Mouse (Mus musculus): ENCODE results near the gene Plpp1. TPM values are rescaled to one million over a fixed set of nuclear protein-coding genes. Genes with fewer than 3 reads are reported as not detected.
A peak's percentile ranks its signal among the peaks of the same experiment; 100 is the strongest.

The Plpp1 gene
- polyA plus RNA-seq, 1 experiment from 2014 or later, result 16.8 TPM

DNA sequence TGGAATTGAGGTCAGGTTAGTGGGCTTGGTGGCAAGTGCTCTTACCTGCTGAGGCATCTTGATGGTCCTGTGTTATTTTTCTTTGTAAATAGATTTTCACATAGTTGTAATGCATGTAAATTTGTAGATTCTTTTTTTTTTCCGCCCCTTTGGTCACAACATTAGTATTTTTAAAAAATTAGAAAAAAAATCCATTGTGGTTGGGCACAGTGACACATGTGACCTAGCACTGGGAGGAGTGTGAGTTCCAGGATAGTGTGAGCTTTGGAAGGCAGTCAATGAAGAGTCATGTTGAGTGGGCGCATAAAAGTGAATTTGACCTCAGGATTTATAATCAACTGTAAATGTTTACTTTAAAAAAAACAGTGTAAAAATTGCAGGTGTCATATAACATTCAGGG, 59.8 kb downstream of the Plpp1 start:
- H3K36me3 ChIP-seq (replicated peaks), result peaks cover 42% of the 10 kb centered on the region

DNA sequence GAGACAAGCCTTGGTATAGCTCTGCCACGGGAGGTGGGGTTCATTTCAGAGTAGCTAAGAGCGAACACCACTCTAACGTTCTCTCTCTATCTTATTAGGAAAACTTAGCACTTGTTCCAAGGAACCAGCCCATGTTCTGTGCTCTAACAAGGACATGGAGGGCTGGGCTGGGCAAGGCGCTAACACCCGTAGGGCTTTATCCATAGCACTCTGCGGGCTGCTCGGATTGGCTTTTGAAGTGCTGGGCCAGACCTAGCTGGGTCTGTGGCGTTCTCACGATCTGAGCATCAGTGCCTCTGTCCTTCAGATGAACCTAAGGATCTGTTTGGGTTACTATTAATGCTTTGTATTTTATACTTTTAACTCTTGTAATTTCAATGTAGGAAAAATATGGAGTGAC, 60.3 kb downstream of the Plpp1 start:
- no peak overlapping the region for H3K27ac ChIP-seq
- H3K4me3 ChIP-seq, result no peak overlapping the region
- 96% methylated on average over 9 of the region's 9 CpGs for WGBS
- H3K9me3 ChIP-seq, result no peaks in the 10 kb centered on the region
- H3K36me3 ChIP-seq (replicated peaks), result peaks cover 48% of the 10 kb centered on the region
- no peaks in the 10 kb centered on the region for H3K4me1 ChIP-seq
- DNase-seq (ENCODE audit: extremely low spot score, low spot score), result no peak
- H3K27me3 ChIP-seq (ENCODE audit: poor library complexity, severe bottlenecking), result no peaks in the 10 kb centered on the region

More for the DNA sequence above, 59.8 kb downstream of the Plpp1 start:
- DNase-seq (ENCODE audit: extremely low spot score, low spot score), result no peak
- Histone ChIP-seq H3K9me3 (no peaks in the 10 kb centered on the region), H3K4me1 (no peaks in the 10 kb centered on the region), H3K27me3 (ENCODE audit: poor library complexity, severe bottlenecking) (peaks cover 3% of the 10 kb centered on the region; the same call in 1 of the 2 replicates), H3K27ac (no peak overlapping the region), H3K4me3 (no peak overlapping the region)
- 93% methylated on average over 2 of the region's 2 CpGs for WGBS

DNA sequence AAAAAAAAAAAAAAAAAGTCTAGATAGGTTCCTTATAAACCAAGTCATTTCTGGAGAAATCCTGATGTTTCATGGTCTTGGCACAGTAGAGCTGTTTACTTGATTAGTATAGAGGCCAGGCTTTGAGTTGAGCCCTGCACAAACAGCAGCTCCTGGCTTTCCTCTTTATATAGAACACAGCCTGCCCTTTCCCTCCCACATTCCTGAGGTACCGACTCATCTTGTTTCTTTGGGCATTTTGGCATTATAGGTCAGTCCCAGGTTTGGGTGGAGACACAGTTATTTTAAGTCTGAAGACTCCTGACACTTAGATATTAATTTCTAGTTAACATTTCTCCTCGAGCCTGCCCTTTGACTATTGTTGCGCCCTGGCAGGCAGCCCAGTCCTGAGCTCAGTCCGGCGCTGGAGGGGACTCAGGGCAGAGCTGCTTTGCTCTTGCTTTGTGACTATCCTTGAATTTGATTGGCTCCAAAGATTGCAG, 61.3 kb downstream of the Plpp1 start:
- Histone ChIP-seq H3K4me1 (no peaks in the 10 kb centered on the region), H3K9me3 (no peaks in the 10 kb centered on the region), H3K27me3 (ENCODE audit: poor library complexity, severe bottlenecking) (no peaks in the 10 kb centered on the region), H3K36me3 (replicated peaks) (peaks cover 57% of the 10 kb centered on the region), H3K4me3 (no peak overlapping the region), H3K27ac (no peak overlapping the region)
- no peak for DNase-seq (ENCODE audit: extremely low spot score, low spot score)
- WGBS, result 66% methylated on average over 5 of the region's 5 CpGs

DNA sequence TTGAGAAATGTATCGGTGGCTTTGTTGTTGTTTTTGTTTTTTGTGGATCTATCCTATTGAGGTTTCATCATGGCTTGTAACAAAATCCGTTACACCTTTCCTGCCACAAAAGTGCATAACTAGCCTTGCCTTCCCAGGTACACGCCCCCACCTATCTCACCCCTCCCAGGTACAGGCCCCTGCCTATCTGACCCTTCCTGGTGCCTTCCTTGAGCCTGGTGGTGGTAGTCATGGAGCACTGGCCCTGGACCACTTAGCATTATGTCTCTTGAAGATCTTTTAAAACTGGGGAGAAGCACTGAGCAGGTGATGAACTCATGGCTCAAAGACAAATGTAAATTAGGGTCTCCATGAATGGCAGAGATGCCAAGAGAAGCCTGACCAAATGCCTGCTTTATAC, 61.8 kb downstream of the Plpp1 start:
- no peak for DNase-seq (ENCODE audit: extremely low spot score, low spot score)
- 84% methylated on average over 3 of the region's 3 CpGs for WGBS
- Histone ChIP-seq H3K9me3 (no peaks in the 10 kb centered on the region), H3K27ac (no peak overlapping the region), H3K4me3 (no peak overlapping the region), H3K27me3 (ENCODE audit: poor library complexity, severe bottlenecking) (no peaks in the 10 kb centered on the region), H3K36me3 (replicated peaks) (peaks cover 62% of the 10 kb centered on the region), H3K4me1 (no peaks in the 10 kb centered on the region)

DNA sequence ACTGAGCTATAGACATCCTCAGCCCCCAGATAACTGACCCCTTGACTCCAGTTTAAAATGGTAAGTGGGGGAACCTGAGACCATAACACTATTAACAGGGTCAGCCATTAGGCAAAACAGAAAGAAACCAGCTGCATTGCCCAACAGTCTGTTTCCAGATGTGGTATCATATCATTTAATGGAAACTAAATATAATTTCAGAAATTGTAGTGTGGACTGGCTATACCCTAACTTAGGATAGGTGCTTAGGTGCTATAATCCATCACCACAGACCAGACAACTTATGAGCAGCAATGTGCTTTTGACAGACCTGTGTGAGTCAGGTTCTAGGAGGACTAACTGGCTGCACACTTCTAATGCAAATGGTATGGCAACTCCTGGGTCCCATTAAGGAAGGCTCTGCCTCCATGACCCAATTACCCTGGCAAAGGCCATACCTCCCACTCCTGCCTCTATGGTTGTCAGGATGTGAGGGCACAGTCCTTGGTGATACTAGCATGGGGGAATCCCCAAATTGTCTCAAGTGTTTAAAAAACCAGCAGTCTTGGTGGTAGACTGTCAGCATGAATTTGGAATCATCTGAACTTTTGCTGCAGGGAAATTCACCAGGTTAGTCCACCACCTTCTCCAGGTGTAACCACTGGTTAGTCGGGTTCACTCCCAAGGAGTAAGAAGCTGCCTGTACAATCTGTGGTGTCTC, 62.5 kb downstream of the Plpp1 start:
- DNase-seq (ENCODE audit: extremely low spot score, low spot score), result no peak
- no peak overlapping the region for H3K27ac ChIP-seq
- no peaks in the 10 kb centered on the region for H3K27me3 ChIP-seq (ENCODE audit: poor library complexity, severe bottlenecking)
- peaks cover 70% of the 10 kb centered on the region for H3K36me3 ChIP-seq (replicated peaks)
- H3K4me1 ChIP-seq, result no peaks in the 10 kb centered on the region
- H3K4me3 ChIP-seq, result no peak overlapping the region
- 91% methylated on average over 1 of the region's 1 CpGs for WGBS
- no peaks in the 10 kb centered on the region for H3K9me3 ChIP-seq

DNA sequence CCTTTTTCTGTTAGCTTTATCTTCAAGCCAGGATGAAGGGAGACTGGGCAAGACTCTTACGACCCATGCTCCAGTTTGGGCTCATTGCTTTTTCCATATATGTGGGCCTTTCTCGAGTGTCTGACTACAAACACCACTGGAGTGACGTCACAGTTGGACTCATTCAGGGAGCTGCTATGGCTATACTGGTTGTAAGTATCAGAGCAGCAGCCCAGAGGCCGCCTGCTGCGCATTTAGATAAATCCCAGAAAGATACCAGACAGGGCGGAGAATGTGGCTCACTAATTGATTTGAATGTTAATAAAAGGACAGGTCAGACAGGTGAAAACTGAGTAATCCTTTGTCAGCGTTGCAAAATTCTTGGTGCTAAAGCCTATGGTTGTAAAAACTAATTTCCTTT, 66.2 kb downstream of the Plpp1 start:
- H3K4me1 ChIP-seq, result no peaks in the 10 kb centered on the region
- H3K4me3 ChIP-seq, result no peak overlapping the region
- no peak for DNase-seq (ENCODE audit: extremely low spot score, low spot score)
- 93% methylated on average over 7 of the region's 7 CpGs for WGBS
- peaks cover 88% of the 10 kb centered on the region for H3K36me3 ChIP-seq (replicated peaks)
- H3K9me3 ChIP-seq, result no peaks in the 10 kb centered on the region
- H3K27me3 ChIP-seq (ENCODE audit: poor library complexity, severe bottlenecking), result no peaks in the 10 kb centered on the region
- H3K27ac ChIP-seq, result no peak overlapping the region

DNA sequence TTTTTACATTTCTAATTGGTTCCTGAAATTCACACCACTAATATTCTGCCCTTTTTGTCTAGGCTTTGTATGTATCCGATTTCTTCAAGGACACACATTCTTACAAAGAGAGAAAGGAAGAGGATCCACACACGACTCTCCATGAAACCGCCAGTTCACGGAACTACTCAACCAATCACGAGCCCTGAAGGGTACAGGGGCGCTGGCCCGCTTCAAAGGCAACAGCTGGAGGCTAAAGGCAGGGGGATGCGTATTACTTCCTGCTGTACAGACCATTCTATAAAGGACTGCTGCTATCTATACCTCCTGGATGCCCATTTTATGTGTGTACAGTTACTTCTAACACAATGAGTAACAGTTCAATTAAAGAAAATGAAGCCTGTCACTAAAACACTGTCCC, 66.8 kb downstream of the Plpp1 start:
- no peaks in the 10 kb centered on the region for H3K9me3 ChIP-seq

DNA sequence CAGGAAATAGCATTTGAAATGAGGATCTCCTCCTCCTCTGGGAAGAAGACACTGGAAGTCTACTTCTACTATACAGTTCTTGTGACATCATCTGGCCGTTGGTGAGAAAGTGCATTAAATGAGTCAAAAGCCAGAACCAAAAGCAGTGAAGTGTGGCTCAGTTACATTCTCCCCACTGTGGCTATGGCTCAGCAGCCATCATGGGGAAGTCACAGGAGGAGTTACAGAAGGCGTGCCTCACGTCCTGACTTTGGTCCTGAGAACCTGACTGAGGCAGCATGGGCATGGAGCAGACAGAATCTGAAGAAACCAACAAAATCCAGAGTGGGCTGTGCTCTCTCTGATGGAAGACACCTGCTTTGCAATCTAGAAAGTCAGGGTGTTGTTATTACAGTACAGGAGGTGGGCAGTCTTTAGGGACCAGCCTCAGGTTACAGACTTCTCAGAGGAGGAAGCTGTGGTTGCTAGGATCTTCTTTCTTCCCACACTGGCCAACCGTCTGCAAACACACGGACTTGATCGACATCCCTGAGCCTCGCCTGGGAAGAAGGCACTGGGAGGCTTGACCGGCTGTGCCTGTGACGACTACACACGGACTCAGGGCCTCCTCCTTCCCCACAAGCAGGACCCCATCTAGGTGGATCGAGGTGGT, 69.6 kb downstream of the Plpp1 start:
- H3K4me1 ChIP-seq, result no peaks in the 10 kb centered on the region
- H3K4me3 ChIP-seq, result no peak overlapping the region
- H3K36me3 ChIP-seq (replicated peaks), result peaks cover 100% of the 10 kb centered on the region
- 94% methylated on average over 11 of the region's 11 CpGs for WGBS
- no peaks in the 10 kb centered on the region for H3K9me3 ChIP-seq
- no peaks in the 10 kb centered on the region for H3K27me3 ChIP-seq (ENCODE audit: poor library complexity, severe bottlenecking)
- H3K27ac ChIP-seq, result no peak overlapping the region
- no peak for DNase-seq (ENCODE audit: extremely low spot score, low spot score)

More for the DNA sequence above, 66.8 kb downstream of the Plpp1 start:
- H3K4me1 ChIP-seq, result no peaks in the 10 kb centered on the region
- no peaks in the 10 kb centered on the region for H3K27me3 ChIP-seq (ENCODE audit: poor library complexity, severe bottlenecking)
- H3K27ac ChIP-seq, result no peak overlapping the region
- no peak for DNase-seq (ENCODE audit: extremely low spot score, low spot score)
- H3K4me3 ChIP-seq, result no peak overlapping the region
- H3K36me3 ChIP-seq (replicated peaks), result peaks cover 94% of the 10 kb centered on the region
- 93% methylated on average over 8 of the region's 8 CpGs for WGBS

DNA sequence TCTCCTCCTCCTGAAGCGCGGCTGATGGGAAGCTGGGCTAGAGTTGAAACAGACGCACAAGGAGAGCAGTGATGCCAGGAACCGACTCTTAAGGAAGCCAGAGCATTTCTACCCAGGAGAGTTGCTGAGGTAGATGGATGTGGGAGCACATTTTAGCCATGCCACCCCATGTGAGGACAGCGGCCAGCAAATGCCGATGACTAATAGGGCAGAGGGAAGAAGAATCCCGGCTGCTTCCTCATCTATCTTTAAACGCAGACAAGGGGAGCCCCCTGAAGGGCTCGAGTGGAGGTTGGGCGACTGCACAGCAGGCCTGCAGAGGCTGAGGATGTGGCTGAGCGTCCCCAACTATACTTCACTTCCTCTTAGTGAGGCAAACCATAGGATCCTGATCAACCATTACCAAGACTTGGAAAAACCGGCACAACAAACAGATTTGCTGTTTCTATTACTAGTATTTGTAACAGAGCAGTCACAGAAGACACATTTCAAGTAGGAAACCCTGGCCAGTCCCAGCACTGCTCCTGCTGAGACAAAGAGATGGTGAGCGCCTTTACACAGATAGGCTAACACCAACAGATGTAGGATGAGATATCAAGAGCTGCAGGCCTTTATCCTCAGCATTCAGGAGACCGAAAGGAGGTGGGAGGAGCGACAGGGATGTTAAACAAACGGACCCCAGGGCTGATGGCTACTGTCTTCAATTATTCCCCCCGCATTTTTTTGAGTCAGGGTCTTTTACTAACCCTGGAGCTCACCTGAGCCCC, 71.1 kb downstream of the Plpp1 start:
- Histone ChIP-seq H3K36me3 (replicated peaks) (peaks cover 100% of the 10 kb centered on the region), H3K4me1 (no peaks in the 10 kb centered on the region)
- 87% methylated on average over 17 of the region's 17 CpGs for WGBS

DNA sequence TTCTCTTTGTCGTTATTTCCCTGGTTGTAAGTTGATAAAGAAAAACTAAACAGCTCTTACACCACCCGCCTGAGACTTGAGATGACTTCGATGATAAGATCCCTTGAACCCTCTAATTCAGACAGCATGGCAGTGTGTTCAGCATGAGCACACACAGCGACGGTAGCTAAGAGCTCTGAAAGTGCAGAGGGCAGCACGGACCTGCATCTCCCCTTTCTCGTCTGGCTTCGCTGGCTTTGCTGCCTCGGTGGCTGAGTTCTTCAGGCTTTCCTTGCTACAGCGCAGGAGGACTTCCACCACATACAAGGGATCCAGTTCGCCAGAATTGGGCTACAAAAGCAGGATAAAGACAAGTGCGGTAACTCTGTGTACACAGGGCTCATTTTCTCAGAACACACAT, 86.6 kb downstream of the Plpp1 start:
- 93% methylated on average over 12 of the region's 12 CpGs for WGBS
- Histone ChIP-seq H3K4me1 (no peaks in the 10 kb centered on the region), H3K36me3 (replicated peaks) (peaks cover 100% of the 10 kb centered on the region), H3K27ac (no peak overlapping the region), H3K4me3 (no peak overlapping the region), H3K27me3 (ENCODE audit: poor library complexity, severe bottlenecking) (no peaks in the 10 kb centered on the region), H3K9me3 (no peaks in the 10 kb centered on the region)
- DNase-seq (ENCODE audit: extremely low spot score, low spot score), result no peak

More for the DNA sequence above, 71.1 kb downstream of the Plpp1 start:
- DNase-seq (ENCODE audit: extremely low spot score, low spot score), result no peak
- no peak overlapping the region for H3K27ac ChIP-seq
- H3K27me3 ChIP-seq (ENCODE audit: poor library complexity, severe bottlenecking), result no peaks in the 10 kb centered on the region
- no peak overlapping the region for H3K4me3 ChIP-seq
- no peaks in the 10 kb centered on the region for H3K9me3 ChIP-seq

DNA sequence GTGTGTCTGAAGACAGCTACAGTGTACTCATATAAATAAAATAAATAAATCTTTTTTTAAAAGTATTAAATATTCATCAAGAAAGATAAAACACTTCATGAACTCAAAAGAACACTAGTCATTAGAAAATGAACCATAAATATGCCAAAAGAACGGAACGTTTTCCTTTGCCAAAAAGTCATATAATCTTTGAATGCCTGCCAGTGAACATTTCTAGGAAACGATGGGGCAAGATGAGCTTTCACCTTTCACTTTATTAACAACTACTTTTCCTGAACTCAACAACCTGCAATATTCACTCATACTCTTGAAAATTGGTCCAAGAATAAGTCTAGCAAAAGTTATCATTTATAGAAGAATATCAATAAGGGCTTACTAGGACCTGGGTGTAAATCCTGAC, 101.6 kb downstream of the Plpp1 start:
- Histone ChIP-seq H3K4me1 (no peaks in the 10 kb centered on the region), H3K9me3 (no peaks in the 10 kb centered on the region), H3K4me3 (no peak overlapping the region), H3K27me3 (ENCODE audit: poor library complexity, severe bottlenecking) (no peaks in the 10 kb centered on the region), H3K27ac (no peak overlapping the region), H3K36me3 (replicated peaks) (peaks cover 97% of the 10 kb centered on the region)
- over 99% methylated on average over 3 of the region's 3 CpGs for WGBS
- DNase-seq (ENCODE audit: extremely low spot score, low spot score), result no peak

DNA sequence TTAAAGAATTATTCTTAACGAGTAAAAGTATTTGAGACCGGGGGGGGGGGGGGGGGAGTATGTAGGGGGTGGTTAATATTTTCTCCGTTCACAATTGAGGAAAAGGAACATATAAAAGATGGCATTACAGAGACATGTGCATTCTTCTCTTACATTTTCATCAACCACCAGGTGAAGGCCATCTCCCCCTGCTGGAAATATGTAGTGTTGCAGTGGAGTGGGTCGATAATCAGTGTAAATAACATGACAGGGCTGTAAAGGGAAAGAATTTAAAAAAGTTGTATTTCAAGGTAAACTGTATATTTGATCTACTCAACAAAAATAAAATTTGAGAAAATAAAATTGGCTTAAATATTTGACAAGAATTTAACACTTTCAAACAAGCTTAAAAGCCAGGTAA, 109.1 kb downstream of the Plpp1 start:
- H3K4me3 ChIP-seq, result no peak overlapping the region
- no peaks in the 10 kb centered on the region for H3K4me1 ChIP-seq
- WGBS, result 79% methylated on average over 4 of the region's 4 CpGs
- H3K27ac ChIP-seq, result no peak overlapping the region
- no peaks in the 10 kb centered on the region for H3K9me3 ChIP-seq
- H3K27me3 ChIP-seq (ENCODE audit: poor library complexity, severe bottlenecking), result no peaks in the 10 kb centered on the region
- DNase-seq (ENCODE audit: extremely low spot score, low spot score), result peak; percentile 32
- peaks cover 89% of the 10 kb centered on the region for H3K36me3 ChIP-seq (replicated peaks)

DNA sequence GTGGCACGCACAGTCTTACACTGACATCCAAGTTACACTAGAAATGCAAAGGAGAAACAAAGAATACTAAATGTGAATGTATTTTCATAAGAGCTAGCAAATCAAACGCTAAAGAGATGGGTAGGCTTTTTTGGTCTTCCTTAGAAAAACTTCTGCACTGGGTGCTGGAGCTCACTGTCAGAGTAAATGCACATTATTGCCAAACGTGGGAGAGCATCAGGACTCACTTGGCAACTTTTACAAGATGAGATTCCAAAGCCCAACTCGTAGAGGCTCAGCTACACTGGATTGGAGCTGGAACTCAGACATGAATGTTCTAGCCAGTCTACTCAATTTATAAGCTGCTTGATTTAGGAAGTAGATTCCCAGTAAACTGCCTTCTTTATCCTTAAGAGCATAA, 109.8 kb downstream of the Plpp1 start:
- 91% methylated on average over 4 of the region's 4 CpGs for WGBS
- Histone ChIP-seq H3K27me3 (ENCODE audit: poor library complexity, severe bottlenecking) (no peaks in the 10 kb centered on the region), H3K4me3 (no peak overlapping the region), H3K36me3 (replicated peaks) (peaks cover 89% of the 10 kb centered on the region), H3K9me3 (no peaks in the 10 kb centered on the region), H3K27ac (no peak overlapping the region), H3K4me1 (no peaks in the 10 kb centered on the region)
- DNase-seq (ENCODE audit: extremely low spot score, low spot score), result no peak

Measured in forebrain, embryonic 10.5 days (tissue).